Mouse (Mus musculus) cerebellum, adult 9-10 months (tissue): ENCODE data around the gene Smyd3.
A peak's percentile ranks its signal among the peaks of the same experiment; 100 is the strongest.

Experiments used
- DNase-seq: peaks from one replicate; pipeline ENCODE4 v3.0.0; 2022

Smyd3 gene

DNA sequence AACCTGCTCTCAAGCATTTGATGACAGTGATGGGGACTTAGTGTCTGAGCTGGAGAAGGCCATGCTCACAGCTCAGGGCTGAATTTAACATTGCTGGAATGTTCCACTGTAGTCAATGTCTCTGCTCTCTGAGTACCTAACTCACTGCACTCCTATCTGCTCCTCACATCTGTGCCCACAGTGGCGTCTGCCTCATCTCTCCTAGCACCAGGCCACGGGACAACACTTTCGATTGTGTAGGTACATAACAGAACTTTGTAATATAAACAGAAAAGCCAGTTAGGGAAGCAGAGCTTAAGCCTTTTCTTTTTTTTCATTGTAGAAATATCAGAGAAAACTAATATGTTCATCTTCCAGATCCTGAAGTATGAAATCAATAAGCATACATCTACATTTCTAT, 462.1 kb downstream of the Smyd3 start:
- no peak for DNase-seq

DNA sequence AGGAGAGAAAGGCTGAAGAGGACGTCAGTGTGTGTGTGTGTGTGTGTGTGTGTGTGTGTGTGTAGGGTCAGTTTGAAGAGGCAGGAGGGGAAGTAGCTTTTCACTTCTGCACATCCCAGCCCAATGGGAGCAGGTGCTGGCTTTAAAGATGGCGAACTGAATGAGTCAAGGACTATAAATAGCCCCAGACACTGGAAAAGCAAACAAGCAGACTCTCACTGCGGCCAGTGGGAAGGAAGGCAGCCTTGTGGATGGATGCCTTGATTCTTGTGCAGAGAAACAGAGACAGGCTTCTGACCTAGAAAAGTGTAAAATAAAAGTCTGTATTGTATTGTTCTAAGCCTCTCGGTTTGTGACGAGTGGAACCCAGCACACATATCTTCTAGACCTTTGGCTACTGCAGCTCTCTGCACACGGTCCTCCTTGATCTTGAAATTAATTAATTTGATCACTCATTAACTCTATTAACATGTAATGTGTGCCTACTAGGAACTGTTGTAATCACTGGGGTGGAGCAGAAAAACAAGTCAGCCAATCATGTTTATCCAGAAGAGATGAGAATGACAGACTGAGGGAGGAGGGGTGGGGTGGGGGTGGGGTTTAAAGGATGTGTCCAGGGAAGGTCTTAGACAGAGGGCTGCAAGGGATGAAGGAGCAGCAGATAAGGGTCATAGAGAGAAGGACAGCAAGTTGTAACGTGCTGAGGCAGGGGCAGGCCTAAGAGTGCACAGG, 463.3 kb downstream of the Smyd3 start:
- DNase-seq: no peak

DNA sequence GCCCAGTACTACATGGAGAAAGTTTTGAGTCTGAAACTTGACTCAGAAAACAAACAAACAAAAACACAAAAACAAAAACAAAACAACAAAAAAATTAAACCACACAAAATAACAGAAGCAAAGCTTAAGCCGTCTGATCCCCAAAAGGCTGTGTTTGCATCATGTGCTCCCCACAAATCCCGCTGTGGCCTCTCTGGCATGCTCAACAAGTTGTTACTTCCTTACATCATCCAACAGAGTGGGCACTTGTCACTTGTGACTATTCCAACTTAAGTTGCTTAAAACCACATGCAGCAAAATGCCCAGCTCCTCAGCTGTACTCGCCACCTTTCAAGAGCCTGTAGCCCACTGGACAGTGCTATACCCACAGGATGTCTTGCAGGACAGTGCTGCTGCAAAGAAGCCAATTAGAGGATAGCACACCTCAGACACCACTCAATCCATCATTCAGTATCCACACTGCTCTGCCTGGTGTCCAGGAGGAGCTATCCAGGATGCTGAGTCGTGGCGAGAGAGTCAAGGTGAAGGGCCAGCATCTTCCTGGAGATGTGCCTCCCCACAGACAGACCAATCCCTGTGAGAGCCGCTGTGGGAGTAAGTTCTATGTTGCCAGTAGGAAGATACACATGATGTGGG, 465.2 kb downstream of the Smyd3 start:
- no peak for DNase-seq

DNA sequence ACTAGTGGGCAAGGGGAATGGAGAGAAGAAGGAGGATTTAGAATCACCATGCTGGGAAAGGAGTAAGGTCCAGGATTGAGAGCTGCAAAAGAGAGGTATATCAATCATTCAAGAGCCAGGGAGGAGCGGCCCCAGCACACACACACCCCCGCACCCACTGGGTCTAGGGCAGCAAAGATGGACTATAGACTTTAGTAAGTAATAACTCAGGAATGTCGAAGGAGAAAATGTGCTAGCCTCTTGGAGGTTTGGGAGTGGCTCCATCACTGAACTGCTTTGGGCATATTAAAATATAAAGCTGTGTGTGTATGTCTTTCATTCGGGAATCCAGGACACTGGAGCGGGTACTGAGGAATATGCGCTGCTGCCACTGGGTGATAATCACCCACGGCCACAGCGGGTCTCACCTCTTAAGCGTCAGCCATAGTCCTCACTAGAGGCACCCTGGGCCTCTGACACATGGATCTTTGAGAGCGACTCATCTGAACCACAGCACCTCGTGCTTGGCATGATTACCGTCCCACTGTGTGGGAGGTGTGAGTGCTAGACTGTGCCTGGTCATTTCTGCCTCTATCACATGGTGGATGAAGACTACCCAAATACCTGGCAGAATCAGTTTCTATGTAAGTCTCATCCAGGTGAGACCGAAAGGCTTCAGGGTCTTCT, 469.8 kb downstream of the Smyd3 start:
- no peak for DNase-seq

DNA sequence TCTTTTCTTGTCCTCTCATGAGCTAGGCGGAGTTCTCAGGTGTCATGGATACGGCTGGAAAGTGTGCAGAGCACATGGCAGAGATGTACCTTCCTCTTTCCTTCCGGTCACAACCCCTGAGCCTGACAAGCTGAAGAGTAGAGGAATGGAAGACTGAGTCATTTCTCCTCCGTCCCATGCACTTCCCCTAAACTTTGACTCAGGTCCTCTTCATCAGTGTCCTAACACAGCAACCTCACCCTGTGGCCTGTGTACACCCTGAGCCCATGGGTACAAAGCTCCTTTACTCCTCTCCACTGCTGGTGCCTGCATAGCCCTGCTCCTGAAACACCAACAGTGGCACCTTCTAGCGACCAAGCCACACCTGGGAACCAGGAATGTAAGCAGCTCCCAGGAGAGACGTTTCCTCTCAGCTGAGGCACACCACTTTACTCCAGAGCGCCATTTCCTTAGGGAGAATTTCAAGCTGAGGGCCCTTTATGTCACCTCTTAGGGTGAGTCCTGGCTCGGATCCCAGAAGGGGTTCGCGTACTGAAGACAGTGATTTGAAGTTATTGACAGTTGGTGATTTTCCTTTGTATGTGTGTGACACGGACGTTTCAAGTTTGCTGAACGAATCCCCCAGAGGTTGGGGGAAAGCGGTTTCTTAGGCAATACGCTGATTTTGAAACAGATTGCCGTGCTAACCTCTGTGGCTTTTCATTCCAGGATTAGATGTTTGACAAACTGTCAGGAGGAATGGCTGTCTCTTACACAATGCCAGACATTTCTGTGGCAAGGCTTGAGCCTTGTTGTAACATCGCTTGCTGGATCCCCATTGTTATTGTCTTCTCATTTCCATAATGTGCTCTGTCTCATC, 471.8 kb downstream of the Smyd3 start:
- no peak for DNase-seq

DNA sequence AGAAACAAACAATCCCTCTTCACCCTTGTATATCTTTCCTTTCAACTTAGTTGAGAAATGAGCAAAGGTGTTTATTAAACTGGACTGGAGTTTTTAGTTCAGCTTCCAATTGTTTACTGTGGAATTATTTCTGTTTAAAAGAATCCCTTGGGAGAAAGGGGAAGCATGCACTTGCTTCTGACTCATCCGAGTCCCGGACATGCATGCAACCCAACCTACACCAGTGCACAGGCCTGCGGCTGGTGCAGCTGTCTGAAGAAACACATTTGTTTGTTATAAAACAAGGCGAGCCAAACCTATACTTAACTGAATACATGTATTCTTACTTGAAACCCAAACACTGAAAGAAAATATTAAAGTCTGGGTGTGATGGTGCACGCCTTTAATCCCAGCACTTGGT, 473.7 kb downstream of the Smyd3 start:
- no peak for DNase-seq

DNA sequence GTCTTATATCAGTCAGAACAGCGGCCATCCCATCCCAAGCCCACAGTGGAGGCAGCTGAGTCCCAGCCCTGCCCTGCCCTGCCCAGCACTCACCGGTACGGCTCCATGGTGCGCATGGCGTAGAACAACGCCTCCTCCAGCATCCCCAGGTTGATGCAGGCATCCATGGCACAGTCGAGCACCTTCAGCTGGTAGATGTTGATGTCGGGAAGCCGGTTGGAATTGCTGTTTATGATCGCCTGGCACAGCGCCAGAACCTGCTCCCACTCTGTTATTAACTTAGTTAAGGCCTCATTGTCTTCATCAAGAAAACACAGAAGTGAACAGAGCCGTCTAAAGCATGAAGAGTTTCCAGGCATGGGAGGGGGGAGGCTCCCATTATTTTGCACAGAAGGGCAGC, 474.2 kb downstream of the Smyd3 start:
- no peak for DNase-seq

DNA sequence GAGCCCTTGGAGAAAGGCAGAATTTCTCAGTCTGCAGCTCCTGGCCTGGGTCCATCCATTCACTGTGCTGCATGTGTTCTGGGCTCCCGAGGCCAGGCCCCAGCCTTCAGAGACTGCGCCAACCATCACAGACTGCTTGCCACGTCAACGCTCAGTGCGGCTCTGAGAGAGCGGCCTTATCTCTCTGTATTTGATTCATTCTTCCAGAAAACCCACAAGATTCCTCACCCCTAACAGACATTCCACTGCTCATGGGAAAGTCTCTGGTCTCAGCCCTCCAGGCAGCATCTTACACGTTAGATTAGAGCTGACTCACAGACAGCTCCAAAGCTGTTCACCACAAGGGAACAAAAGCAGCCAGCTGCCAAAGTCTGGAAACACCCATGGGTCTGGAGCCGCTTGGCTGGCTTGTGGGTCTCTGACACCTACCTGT, 475.9 kb downstream of the Smyd3 start:
- peak; percentile 76 for DNase-seq

DNA sequence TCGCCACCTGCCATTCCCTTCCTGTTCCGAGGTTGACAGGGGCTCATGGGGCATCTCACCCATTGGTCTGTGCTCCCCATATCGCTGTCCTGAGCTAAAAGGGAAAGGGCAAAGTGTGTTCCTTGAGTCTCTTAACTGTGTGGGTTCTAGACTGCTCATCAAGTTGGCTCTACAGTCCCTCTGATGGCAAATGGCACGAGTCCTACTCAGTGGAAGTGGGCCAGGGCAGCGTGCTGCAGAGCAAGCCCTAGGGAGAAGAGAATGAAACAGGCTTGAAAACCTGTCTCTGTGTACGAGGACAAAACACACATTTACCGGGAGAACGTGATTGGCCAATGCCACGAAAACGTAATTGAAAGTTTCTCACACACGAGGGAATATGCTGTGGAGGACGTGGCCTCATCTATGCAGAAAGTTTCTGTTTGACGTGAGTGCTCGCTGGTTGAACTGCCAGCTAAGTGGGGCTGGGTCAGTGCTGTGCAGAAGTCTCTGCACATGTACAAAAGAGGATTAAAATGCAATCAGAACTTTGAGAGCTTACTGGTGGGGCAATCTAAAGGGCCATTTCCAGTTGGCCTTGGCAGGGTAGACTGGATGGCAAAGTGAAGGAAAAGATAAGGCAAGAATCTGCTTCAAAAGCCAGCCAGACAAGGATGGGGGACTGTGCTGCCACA, 476.5 kb downstream of the Smyd3 start:
- no peak for DNase-seq

DNA sequence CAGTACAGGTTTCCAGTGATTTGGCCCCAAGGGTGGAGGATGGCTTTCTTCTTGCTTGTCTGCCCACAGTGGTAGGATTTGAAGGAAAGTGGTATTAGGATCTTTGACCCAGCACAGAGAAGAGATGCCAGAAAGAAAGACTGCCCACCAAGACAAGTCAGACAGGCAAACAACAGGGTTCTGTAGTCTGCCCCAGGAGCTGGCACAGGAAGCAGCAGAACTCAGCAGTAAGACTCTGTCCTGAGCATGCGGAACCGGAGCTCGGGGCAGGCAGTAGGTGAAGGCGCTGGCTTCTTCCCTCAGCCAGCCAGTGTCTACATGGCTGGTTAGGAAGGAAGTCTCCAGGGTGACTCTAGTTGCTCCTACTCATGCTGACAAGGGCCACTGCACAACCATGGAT, 479.0 kb downstream of the Smyd3 start:
- peak; percentile 67 for DNase-seq

DNA sequence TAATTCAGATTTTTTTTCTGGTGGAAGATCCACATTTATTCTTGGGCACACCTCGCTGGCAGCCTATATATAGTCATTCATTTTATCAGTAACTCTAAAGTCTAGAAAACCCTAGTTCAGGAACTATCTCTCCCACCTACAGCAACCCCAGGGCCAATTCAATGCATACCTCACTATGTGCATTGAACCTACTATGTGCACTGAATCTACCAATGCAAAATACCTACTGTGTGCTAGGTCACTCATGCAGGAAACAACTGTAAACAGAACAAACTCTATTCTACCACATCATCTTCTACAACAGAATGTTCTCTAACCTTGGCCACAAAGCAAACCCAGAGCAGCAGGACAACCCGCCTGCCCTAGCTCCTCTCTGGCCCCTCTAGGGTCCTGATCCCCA, 484.9 kb downstream of the Smyd3 start:
- DNase-seq: no peak

DNA sequence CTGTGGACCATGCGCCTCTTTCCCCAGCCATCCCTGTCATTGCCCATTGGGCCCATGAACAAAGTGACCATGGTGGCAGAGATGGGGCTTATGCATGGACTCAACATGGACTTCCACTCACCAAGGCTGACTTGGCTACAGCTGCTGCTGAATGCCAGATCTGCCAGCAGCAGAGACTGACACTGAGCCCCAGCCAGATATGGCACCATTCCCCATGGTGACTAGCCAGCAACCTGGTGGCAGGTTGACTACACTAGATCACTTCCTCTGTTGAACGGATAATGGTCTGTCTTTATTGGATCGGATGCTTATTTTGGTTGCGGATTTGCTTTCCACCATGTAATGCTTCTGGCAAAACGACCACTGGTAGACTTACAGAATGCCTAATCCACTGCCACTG, 486.3 kb downstream of the Smyd3 start:
- DNase-seq: peak; percentile 65

DNA sequence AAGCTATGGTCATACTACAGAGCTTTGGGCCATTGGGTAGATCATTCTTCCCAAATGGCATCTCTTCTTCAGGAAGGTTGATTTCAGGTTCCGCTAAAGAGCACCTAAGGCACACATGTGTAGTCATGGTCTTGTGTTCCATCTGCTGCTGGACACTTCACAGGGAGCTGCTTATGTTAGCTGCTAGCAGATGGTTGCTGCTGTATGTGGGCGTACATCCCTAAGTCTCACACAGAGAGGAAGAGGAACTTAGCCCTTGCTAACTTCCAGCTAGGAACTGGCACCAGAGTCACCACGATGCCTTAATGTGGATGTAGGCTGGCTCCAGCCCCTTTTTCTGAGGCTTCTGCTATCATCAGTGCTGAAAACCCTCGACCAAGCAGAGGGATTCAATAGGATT, 491.2 kb downstream of the Smyd3 start:
- DNase-seq: no peak

DNA sequence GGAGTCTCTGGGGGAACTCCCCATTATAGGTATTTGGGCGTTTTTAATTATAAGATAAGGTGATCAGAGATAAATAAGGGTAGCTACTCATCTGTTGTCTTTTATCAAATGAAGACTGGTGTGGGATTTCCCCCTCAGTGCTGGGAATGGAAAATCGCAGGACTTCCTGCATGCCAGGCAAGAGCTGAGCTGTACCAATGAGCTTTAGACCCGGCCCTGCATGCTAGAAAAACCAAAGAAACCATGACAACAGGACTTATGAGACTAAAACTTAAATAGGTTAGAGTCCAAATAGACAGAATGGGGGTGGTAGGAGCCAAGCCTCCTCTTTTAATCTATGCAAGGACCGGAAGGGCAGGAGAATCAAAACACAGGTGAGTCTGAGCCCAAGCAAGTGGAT, 492.7 kb downstream of the Smyd3 start:
- DNase-seq: no peak

DNA sequence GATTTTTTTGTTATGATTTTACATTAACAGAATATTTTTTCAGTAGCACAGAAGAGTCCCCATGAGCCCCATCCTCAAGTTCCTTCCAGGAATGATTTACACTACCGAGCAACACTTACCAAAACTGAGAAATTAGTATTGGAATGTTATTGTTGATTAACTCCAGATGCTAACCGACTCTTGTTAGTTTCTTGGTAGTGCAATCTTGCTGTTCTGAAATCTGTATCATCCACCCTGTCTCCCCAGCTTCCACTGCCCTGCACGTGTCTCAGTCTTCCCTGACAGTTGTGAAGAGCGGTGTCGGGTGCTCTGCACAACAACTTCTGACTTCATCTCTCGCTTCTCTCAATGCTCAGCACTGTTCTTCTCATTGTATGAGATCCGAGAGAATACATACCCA, 494.4 kb downstream of the Smyd3 start:
- no peak for DNase-seq

DNA sequence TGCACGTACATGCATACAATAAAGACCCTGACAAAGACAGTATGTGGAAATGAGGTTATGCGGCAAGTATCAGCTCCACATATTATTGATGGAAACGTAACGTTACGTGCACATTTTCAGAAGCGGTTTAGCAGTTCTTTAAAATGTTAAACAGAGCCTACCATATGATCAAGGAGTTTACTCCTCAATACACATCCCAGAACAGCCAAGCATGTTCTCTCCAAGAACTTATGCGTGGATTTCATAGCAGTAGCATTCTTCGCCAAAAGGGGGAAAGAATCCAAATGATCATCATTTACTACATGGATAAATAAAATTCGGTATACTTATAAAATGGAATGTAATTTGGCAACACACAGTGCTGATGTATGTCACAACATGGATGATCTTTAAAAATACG, 500.4 kb downstream of the Smyd3 start:
- DNase-seq: no peak

DNA sequence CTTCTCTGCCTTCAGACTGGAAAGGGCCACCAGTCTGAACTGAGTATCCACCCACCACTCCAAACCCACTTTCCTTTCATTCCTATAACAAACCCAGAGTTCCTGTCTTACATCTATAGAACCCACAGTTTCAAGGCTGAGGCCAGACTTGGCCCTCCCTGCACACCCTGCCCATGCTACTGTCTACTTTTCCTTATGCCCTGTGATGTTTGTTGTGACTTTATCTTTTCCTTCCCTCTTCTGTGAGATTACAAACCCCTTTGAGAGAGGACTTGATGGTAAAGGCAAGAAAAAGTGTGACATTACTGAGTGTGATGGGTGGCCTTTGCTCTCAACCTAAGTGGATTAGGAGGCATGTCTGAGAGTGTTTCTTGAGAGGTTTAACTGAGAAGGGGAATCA, 504.8 kb downstream of the Smyd3 start:
- peak; percentile 54 for DNase-seq

DNA sequence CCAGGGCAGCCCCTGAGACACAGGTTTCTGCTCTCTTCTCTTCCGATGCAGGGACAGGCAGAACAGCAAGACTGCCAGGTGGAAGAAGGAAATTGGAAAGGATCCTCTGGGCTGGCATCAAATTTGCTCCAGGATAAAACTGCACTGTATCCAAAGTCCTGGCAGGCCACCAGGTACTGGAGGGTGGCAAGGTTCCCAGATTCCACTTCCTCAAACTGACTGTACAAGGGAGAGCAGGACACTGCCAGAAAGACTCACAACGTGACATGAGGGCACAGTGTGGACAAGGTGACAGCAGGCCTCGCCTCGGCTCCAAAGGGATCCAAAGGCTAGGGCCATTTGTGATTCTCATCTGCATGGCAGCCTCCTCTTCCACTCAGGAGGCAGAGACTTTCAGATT, 505.6 kb downstream of the Smyd3 start:
- DNase-seq: peak; percentile 100

DNA sequence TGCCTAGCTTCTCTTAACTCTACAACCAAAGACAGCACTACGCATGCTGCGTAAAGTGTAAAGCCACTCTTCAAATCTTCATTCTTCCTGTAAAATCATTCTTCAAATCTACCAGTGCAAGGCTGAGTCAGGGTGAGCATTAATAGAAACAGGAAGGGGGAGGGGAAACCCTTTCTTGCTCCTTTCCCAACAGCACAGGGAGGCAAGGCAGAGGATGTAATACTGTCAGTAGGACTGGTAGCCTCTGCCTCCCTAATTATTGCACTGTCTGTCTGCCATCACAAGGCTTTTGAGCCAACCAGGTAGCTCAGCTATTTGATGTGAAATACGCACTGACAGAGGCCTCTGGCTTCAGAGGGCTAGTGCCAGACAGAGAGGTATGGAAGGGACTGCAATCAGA, 507.1 kb downstream of the Smyd3 start:
- peak; percentile 56 for DNase-seq

DNA sequence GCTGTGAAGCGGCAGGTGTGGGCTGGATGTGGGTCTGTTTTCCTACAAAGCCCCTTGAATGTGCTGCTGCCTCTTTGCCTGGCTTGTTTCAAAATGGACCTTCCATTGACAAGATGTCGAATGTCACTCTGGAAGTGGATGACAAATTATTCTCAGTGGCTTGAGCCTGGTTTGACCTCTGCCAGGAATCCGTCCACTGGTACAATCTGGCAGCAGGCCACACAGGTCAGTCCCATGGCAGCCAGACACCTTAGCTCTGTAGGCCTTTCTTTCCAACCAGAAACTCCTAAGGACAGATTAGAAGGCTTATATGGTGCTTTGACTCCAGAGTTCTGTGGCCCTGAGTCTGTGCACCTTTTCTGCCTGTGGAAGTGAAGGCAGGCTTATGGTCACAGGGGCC, 507.9 kb downstream of the Smyd3 start:
- DNase-seq: peak; percentile 55

DNA sequence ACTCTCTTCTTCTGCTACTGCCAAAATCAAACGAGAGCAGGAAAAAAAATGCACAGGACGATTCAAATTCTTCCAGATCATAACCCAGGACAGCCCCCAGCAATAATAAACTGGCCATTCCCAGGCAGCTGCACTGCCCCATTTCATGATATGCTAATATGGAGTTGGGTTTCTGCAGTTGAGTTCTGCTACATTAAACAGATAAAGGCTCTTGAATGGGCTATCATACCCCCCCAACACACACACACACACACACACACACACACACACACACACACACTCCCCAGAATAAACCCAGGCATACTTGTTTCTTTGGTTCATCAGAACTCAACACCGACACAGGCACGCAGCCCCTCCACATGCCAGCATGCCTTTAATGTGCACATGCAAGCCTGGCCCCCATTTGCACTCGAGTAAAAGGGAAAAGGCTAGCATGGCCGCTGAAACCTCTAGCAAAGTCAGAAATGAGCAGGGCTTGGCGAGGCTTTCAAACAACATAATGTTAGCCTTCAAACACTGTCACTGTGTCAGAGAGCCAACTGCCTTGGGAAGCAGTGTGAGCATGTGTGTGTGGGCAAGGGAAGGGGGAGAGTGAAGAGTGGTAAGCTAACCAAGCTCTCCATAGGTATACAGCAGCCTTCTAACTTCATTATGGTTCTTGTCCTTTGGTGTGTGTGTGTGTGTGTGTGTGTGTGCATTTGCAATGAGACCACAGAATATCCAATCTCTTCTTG, 513.5 kb downstream of the Smyd3 start:
- no peak for DNase-seq
